Mouse (Mus musculus) cortical plate, adult 2 months (tissue): Measurements from ENCODE around the gene Gm11273.

Experiments
- CTCF ChIP-seq: fragments of 200-500 bp; IDR thresholded peaks from 2 replicates; pipeline ENCODE4 v1.5.1; 2011; ENCODE audit warnings: mild to moderate bottlenecking, control low read depth, low read length; ENCODE audit not compliant: insufficient read depth; ENCODE audit errors: extremely low read depth
- POLR2A ChIP-seq: fragments of 200-500 bp; IDR thresholded peaks from 2 replicates; pipeline ENCODE4 v1.6.1; 2011; ENCODE audit warnings: mild to moderate bottlenecking, low read length, control low read depth; ENCODE audit not compliant: insufficient read depth; ENCODE audit errors: extremely low read depth

DNA sequence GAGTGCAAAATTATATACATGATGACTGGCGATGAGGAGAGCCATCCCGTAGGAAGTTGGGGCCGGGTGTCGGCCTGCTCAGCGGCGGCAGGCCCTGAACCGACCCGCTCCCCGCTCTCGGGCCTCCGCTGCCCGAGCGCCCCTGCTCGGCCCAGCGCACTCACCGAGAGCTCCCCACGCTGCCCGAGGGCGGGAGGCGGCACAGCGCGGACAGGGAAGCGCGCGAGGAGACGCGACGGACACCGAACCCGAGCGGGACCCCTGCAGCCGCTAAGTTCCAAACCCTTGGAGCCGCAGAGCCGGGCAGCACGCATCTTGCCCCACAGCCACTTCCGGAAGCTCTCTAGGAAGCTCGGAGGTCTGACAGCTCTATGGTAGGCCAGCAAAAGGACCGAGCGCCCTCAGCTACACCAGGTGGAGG lies 29.6 kb upstream of the Gm11273 start, which contains the start of gene Zkscan8:
- 0 out of 2 replicates have a peak, but pooled peaks have one; percentile 24 for TF ChIP-seq POLR2A
- no peak for TF ChIP-seq CTCF
